Mouse (Mus musculus) spleen, adult 2 months (tissue): ENCODE measurements around the gene Limk2. TPM values are rescaled to one million over a fixed set of nuclear protein-coding genes. Genes with fewer than 3 reads are reported as not detected.

Experiments
- DNase-seq, 2 experiments: peaks; one replicate each; pipeline versions ENCODE4 v3.0.0 to v3.0.0-alpha.2; 2012 to 2021; ENCODE audit warnings: low spot score in 2 of 2, low read depth in 1 of 2
- H3K27ac ChIP-seq: fragments of 200-500 bp; 2 replicates; pipeline ENCODE4 v1.5.1; 2012; ENCODE audit warnings: low read length, inconsistent platforms; ENCODE audit not compliant: insufficient read depth
- H3K27me3 ChIP-seq: fragments of 200-500 bp; 2 replicates; pipeline ENCODE4 v1.6.1; 2012; ENCODE audit warnings: mild to moderate bottlenecking, moderate library complexity, low read length, inconsistent platforms; ENCODE audit not compliant: control insufficient read depth, insufficient read depth
- H3K36me3 ChIP-seq: fragments of 200-500 bp; 2 replicates; pipeline ENCODE4 v1.6.1; 2012; ENCODE audit warnings: mild to moderate bottlenecking, low read length, inconsistent platforms; ENCODE audit not compliant: control insufficient read depth, insufficient read depth
- H3K4me1 ChIP-seq: fragments of 200-500 bp; 2 replicates; pipeline ENCODE4 v1.6.1; 2011; ENCODE audit warnings: inconsistent platforms; ENCODE audit not compliant: control insufficient read depth, insufficient read depth, insufficient read length
- H3K4me3 ChIP-seq: fragments of 200-500 bp; 2 replicates; pipeline ENCODE4 v1.5.1; 2011; ENCODE audit warnings: mild to moderate bottlenecking, inconsistent platforms; ENCODE audit not compliant: insufficient read depth, insufficient read length; ENCODE audit errors: extremely low read depth
- CTCF ChIP-seq: fragments of 200-500 bp; IDR thresholded peaks from 2 replicates; pipeline ENCODE4 v1.5.1; 2011; ENCODE audit warnings: mild to moderate bottlenecking, inconsistent platforms; ENCODE audit not compliant: insufficient read depth, insufficient read length, insufficient replicate concordance; ENCODE audit errors: extremely low read depth
- POLR2A ChIP-seq: fragments of 200-500 bp; IDR thresholded peaks from 2 replicates; pipeline ENCODE4 v1.6.1; 2011; ENCODE audit warnings: low read depth, low read length, inconsistent platforms
- WGBS: fragments of 180-500 bp; shearing (Covaris S2); methylation state at CpG from one replicate; pipeline ENCODE4 v1.1.7; 2018; 5-methylcytosine and 5-hydroxymethylcytosine counted together
- polyA plus RNA-seq: library from polyadenylated mRNA; depleted of rRNA; stranded (reverse); fragments of >200 nt; gene quantifications from 2 replicates; pipeline ENCODE4 v1.2.3, GENCODE M21; 2012

Gene Limk2
- polyA plus RNA-seq, 1 experiment, result 66.6 TPM

DNA sequence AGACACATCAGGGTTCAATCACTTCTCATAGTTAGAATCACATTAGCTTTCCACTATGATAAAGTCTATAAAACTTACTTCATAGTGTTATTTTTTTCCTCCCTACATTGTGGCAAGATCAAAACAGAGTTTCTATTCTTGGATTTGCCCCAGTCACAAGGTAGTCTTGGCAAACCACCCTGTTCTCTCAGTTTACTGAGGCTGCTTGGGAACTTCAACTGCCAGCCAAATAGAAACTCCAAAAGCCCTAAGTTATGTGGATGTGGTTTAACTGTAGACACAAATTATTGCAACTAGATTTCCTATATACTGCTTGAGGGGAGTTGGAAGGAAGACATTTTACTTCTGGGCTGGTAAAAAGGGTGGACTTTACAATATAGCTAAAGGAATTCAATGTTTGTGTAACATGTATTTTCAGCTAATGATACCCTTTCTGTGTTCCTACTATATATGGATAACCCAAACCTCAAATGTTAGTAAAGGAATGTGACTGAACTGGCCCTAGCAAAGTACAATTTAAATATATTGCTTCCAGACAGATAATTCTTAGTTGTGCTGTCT is 79.0 kb downstream of the Limk2 start, which contains the start of gene Pik3ip1:
Gene Pik3ip1 (plus strand): TSS at position 511 of the 561 bp plus-strand sequence.
- TF ChIP-seq CTCF, result no peak
- TF ChIP-seq POLR2A, result no peak
- peaks cover 14% of the 10 kb centered on the region for H3K36me3 ChIP-seq
- DNase-seq, result no peak
- peaks cover 30% of the 10 kb centered on the region; the same call in 1 of the 2 replicates for H3K4me1 ChIP-seq
- peak within 1 kb of the TSS; percentile 96 for H3K27ac ChIP-seq
- peak within 1 kb of the TSS; percentile 72 for H3K4me3 ChIP-seq
- H3K27me3 ChIP-seq, result no peaks in the 10 kb centered on the region

DNA sequence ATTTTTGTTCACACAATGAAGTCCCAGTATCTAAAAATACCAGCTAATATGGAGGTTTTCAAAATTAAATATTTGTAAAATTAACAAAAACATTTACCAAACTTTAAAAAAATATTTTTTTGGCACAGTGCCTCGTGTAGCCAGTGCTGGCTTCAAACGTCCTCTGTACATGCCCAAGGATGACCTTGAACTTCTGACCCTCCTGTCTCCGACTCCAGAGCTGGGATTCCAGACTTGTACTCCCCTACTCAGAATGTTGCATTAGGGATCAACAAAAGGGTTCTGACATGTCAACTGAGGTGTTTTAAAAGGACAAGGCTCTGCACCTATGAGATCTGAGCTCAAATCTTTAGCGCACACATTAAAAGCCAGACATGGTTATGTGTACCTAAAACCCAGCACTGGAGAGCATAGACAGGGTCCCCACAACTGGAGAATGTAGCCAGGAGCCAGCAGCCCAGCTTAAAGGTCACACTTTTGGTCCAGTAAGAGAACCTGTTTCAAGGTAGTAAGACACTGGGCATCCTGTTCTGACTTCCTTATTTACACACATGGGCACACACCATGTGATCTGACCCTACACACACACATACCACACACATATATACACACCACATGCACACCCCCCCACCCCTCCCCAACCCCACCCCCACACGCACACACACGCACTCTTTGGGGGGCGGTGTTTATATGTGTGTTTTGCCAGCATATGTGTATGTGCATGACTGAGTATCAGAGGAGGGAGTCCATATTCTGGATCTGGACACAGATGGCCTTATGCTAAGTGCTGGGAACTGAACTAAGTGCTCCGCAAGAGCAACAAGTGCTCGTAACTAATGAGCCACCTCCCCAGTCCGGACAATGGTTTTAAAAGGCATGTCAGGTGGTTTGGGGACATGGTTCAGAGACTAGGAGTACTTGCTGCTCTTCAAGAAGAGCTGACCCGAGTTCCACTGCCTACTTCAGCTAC is 79.9 kb downstream of the Limk2 start:
- TF ChIP-seq POLR2A, result no peak
- 60% methylated on average over 11 of the region's 11 CpGs for WGBS
- peaks cover 21% of the 10 kb centered on the region; the same call in 1 of the 2 replicates for H3K4me1 ChIP-seq
- H3K27ac ChIP-seq, result peak overlapping the region; percentile 80
- no peaks in the 10 kb centered on the region for H3K27me3 ChIP-seq
- no peak for DNase-seq
- peaks cover 11% of the 10 kb centered on the region for H3K36me3 ChIP-seq
- H3K4me3 ChIP-seq, result no peak overlapping the region; the same call in 1 of the 2 replicates

DNA sequence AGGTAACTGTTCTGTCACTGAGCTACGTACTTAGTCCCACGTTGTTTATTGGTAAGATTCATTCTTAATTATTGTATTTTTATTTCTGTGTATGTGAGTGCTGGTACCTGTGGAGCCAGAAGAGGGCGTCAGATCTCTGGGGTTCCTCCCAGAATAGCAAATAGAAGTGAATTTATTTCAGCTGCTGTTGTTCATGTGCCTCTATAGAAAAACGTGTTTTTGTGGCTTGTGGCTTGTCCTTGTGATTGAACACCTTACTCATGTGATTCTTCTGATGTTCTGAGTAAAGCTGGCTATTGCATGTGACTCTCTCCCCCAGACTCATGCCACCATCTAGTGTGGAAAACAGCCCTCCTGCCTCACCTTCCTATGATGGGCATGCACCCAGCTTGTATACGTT is 80.7 kb downstream of the Limk2 start:
- TF ChIP-seq POLR2A (no peak), CTCF (no peak)
- H3K36me3 ChIP-seq, result peaks cover 6% of the 10 kb centered on the region
- no peaks in the 10 kb centered on the region for H3K27me3 ChIP-seq
- peak in 1 of 2 experiments; percentile 66 for DNase-seq
- WGBS, result 65% methylated on average over 5 of the region's 5 CpGs
- no peak overlapping the region for H3K27ac ChIP-seq
- H3K4me3 ChIP-seq, result no peak overlapping the region
- H3K4me1 ChIP-seq, result peaks cover 16% of the 10 kb centered on the region; the same call in 1 of the 2 replicates

DNA sequence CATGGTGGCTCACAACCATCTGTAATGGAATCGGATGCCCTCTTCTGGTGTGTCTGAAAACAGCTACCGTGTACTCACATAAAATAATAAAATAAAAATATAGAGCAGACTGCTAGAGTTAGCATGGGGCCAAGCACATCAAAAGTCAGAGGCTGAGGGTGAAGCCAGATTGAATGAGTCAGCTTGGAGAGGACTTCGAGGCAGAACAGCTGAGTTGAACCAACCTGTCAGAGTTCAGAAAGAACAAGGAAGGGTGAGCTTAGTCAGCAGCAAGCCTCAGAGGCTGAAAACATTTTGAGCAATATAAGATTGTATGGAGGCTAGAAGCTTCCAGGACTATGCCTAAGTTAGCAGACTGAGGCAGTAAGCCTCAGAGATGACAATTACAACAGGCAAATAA is 90.7 kb downstream of the Limk2 start:
- no peak overlapping the region for H3K27ac ChIP-seq
- no peaks in the 10 kb centered on the region; the same call in 1 of the 2 replicates for H3K36me3 ChIP-seq
- H3K4me1 ChIP-seq, result no peaks in the 10 kb centered on the region
- DNase-seq, result no peak
- no peaks in the 10 kb centered on the region for H3K27me3 ChIP-seq
- TF ChIP-seq CTCF (no peak), POLR2A (no peak)
- no peak overlapping the region for H3K4me3 ChIP-seq
- 83% methylated on average over 3 of the region's 3 CpGs for WGBS

DNA sequence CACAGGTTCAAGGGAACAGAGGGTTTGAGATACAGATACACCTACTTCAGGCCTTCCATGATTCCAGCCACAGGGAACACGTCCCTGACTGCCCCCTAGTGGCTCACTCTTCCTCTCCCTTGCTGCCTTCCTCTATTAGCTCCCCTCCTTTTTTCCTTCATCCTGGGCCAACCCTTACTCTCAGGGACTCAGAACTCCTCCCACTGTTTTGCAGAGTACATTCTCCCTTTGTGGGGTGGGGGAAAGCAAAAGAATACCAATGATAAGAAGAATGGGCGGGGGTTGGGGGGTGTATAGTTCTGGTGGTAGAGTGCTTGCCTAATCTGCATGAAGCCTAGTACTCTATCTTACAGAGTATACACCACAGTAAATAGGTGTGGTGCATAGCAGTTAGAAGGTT is 94.8 kb downstream of the Limk2 start:
- WGBS, result 46% methylated on average over 2 of the region's 2 CpGs
- H3K4me1 ChIP-seq, result no peaks in the 10 kb centered on the region; the same call in 1 of the 2 replicates
- peak; percentile 46; the same call in 1 of the 2 replicates for TF ChIP-seq CTCF
- no peak for TF ChIP-seq POLR2A
- no peak for DNase-seq
- H3K4me3 ChIP-seq, result no peak overlapping the region
- H3K36me3 ChIP-seq, result peaks cover 6% of the 10 kb centered on the region
- H3K27ac ChIP-seq, result no peak overlapping the region
- no peaks in the 10 kb centered on the region for H3K27me3 ChIP-seq

DNA sequence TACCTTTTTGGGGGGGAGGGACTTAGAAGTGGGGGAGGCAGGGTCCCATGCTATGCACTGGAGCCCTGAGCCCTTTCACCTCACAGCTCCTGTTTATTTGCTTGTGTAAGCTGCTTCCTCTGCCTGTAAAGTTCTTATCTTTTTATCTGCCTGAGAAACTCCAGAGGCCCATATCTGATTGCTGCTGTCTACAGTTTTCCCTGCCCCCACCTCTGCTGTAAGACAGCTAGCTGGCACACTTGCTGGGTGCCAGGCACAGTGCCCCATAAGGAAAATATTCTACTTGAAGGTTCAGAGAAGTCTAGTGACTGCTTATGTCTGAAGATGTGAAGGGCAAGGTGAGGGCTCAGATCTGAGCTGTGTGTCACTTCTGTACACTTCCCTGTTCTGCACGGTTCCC is 95.7 kb downstream of the Limk2 start:
- Histone ChIP-seq H3K27ac (no peak overlapping the region), H3K4me3 (no peak overlapping the region), H3K4me1 (no peaks in the 10 kb centered on the region; the same call in 1 of the 2 replicates), H3K36me3 (peaks cover 12% of the 10 kb centered on the region), H3K27me3 (no peaks in the 10 kb centered on the region)
- TF ChIP-seq POLR2A (no peak), CTCF (no peak)
- no peak for DNase-seq
- WGBS, result 31% methylated on average over 1 of the region's 1 CpGs
